Mouse (Mus musculus): ENCODE measurements at regions not wholly inside any gene's neighbourhood (a gene's known extent, or its start where the extent isn't known, plus 50 kb on each side); places are given as distances from the start of the nearest gene placed in this dataset.

GRCm38 (mm10) chr1:119219817-119220216 lies 166.4 kb upstream of the Gli2 start:
- no peaks in the 10 kb centered on the region for H3K9me3 ChIP-seq (replicated peaks)
- H3K4me1 ChIP-seq, result no peaks in the 10 kb centered on the region
- no peak for ATAC-seq (ENCODE audit: low FRiP score)
- no peak overlapping the region for H3K9ac ChIP-seq (replicated peaks)
- no peaks in the 10 kb centered on the region for H3K36me3 ChIP-seq
- WGBS, result 86% methylated on average over 10 of the region's 10 CpGs
- no peak overlapping the region for H3K4me3 ChIP-seq (replicated peaks)
- no peaks in the 10 kb centered on the region for H3K27me3 ChIP-seq (replicated peaks)
- H3K4me2 ChIP-seq, result no peak overlapping the region
- H3K27ac ChIP-seq (replicated peaks), result no peak overlapping the region

GRCm38 (mm10) chr1:119217387-119217786 lies 164.0 kb upstream of the Gli2 start:
- Histone ChIP-seq H3K4me2 (no peak overlapping the region), H3K9ac (replicated peaks) (no peak overlapping the region), H3K36me3 (no peaks in the 10 kb centered on the region), H3K4me1 (no peaks in the 10 kb centered on the region), H3K9me3 (replicated peaks) (no peaks in the 10 kb centered on the region), H3K27ac (replicated peaks) (no peak overlapping the region), H3K27me3 (replicated peaks) (no peaks in the 10 kb centered on the region), H3K4me3 (replicated peaks) (no peak overlapping the region)
- no peak for ATAC-seq (ENCODE audit: low FRiP score)
- 73% methylated on average over 4 of the region's 4 CpGs for WGBS

GRCm38 (mm10) chr1:119209607-119210007 lies 156.2 kb upstream of the Gli2 start:
- Histone ChIP-seq H3K27ac (replicated peaks) (no peak overlapping the region), H3K27me3 (replicated peaks) (0 out of 2 replicates have a peak, but pooled peaks cover 2% of the 10 kb centered on the region), H3K9me3 (replicated peaks) (no peaks in the 10 kb centered on the region), H3K4me1 (no peaks in the 10 kb centered on the region), H3K9ac (replicated peaks) (no peak overlapping the region), H3K36me3 (no peaks in the 10 kb centered on the region), H3K4me2 (no peak overlapping the region), H3K4me3 (replicated peaks) (no peak overlapping the region)
- ATAC-seq (ENCODE audit: low FRiP score), result no peak
- WGBS, result 57% methylated on average over 7 of the region's 7 CpGs

- H3K4me3 ChIP-seq (replicated peaks), result no peak overlapping the region
These were observed 149.0 kb upstream of the Gli2 start for GRCm38 (mm10) chr1:119202456-119202855.

GRCm38 (mm10) chr1:119197415-119197700 lies 143.9 kb upstream of the Gli2 start:
- H3K9ac ChIP-seq (replicated peaks), result no peak overlapping the region
- H3K4me2 ChIP-seq, result no peak overlapping the region
- H3K27me3 ChIP-seq (replicated peaks), result no peaks in the 10 kb centered on the region
- peak; percentile 38; the same call in 1 of the 2 replicates for ATAC-seq (ENCODE audit: low FRiP score)
- H3K4me1 ChIP-seq, result peaks cover 7% of the 10 kb centered on the region
- H3K36me3 ChIP-seq, result no peaks in the 10 kb centered on the region
- H3K9me3 ChIP-seq (replicated peaks), result no peaks in the 10 kb centered on the region
- no peak overlapping the region for H3K4me3 ChIP-seq (replicated peaks)
- H3K27ac ChIP-seq (replicated peaks), result no peak overlapping the region
- WGBS, result 34% methylated on average over 7 of the region's 7 CpGs

More at GRCm38 (mm10) chr1:119202456-119202855, 149.0 kb upstream of the Gli2 start:
- Histone ChIP-seq H3K4me1 (peaks cover 1% of the 10 kb centered on the region; the same call in 1 of the 2 replicates), H3K27me3 (replicated peaks) (0 out of 2 replicates have a peak, but pooled peaks cover 2% of the 10 kb centered on the region), H3K9me3 (replicated peaks) (no peaks in the 10 kb centered on the region), H3K36me3 (no peaks in the 10 kb centered on the region), H3K27ac (replicated peaks) (no peak overlapping the region), H3K4me2 (no peak overlapping the region), H3K9ac (replicated peaks) (no peak overlapping the region)
- WGBS, result 69% methylated on average over 6 of the region's 6 CpGs
- ATAC-seq (ENCODE audit: low FRiP score), result no peak

- Histone ChIP-seq H3K9ac (replicated peaks) (no peak overlapping the region), H3K4me3 (replicated peaks) (no peak overlapping the region), H3K4me1 (peaks cover 7% of the 10 kb centered on the region), H3K9me3 (replicated peaks) (no peaks in the 10 kb centered on the region), H3K4me2 (no peak overlapping the region), H3K27ac (replicated peaks) (no peak overlapping the region), H3K27me3 (replicated peaks) (0 out of 2 replicates have a peak, but pooled peaks cover under 1% of the 10 kb centered on the region), H3K36me3 (no peaks in the 10 kb centered on the region)
- WGBS, result 25% methylated on average over 13 of the region's 13 CpGs
- no peak; the same call in 1 of the 2 replicates for ATAC-seq (ENCODE audit: low FRiP score)
These were observed 143.4 kb upstream of the Gli2 start for GRCm38 (mm10) chr1:119196674-119197414.

GRCm38 (mm10) chr1:119194533-119194932 lies 141.1 kb upstream of the Gli2 start:
- H3K4me3 ChIP-seq (replicated peaks), result no peak overlapping the region
- H3K4me2 ChIP-seq, result no peak overlapping the region
- H3K4me1 ChIP-seq, result peaks cover 11% of the 10 kb centered on the region
- 0 out of 2 replicates have a peak, but pooled peaks cover 9% of the 10 kb centered on the region for H3K27me3 ChIP-seq (replicated peaks)
- 63% methylated on average over 6 of the region's 6 CpGs for WGBS
- ATAC-seq (ENCODE audit: low FRiP score), result no peak
- no peak overlapping the region for H3K27ac ChIP-seq (replicated peaks)
- no peaks in the 10 kb centered on the region for H3K36me3 ChIP-seq
- no peaks in the 10 kb centered on the region for H3K9me3 ChIP-seq (replicated peaks)
- H3K9ac ChIP-seq (replicated peaks), result no peak overlapping the region

- 0 out of 2 replicates have a peak, but pooled peaks cover 14% of the 10 kb centered on the region for H3K27me3 ChIP-seq (replicated peaks)
- H3K9me3 ChIP-seq (replicated peaks), result no peaks in the 10 kb centered on the region
- H3K36me3 ChIP-seq, result no peaks in the 10 kb centered on the region
- no peak overlapping the region for H3K4me2 ChIP-seq
- no peak overlapping the region for H3K4me3 ChIP-seq (replicated peaks)
- no peak overlapping the region for H3K9ac ChIP-seq (replicated peaks)
- no peak for ATAC-seq (ENCODE audit: low FRiP score)
- peaks cover 7% of the 10 kb centered on the region for H3K4me1 ChIP-seq
- WGBS, result 89% methylated on average over 2 of the region's 2 CpGs
- no peak overlapping the region for H3K27ac ChIP-seq (replicated peaks)
These were observed 137.8 kb upstream of the Gli2 start for GRCm38 (mm10) chr1:119191177-119191576.

GRCm38 (mm10) chr1:119189461-119190066 lies 136.1 kb upstream of the Gli2 start:
- WGBS, result 2% methylated on average over 23 of the region's 23 CpGs
- Histone ChIP-seq H3K27me3 (replicated peaks) (0 out of 2 replicates have a peak, but pooled peaks cover 14% of the 10 kb centered on the region), H3K27ac (replicated peaks) (no peak overlapping the region), H3K4me1 (peaks cover 7% of the 10 kb centered on the region), H3K4me2 (peak overlapping the region; percentile 55), H3K36me3 (no peaks in the 10 kb centered on the region), H3K9ac (replicated peaks) (peak overlapping the region; percentile 27; the same call in 1 of the 2 replicates), H3K9me3 (replicated peaks) (no peaks in the 10 kb centered on the region), H3K4me3 (replicated peaks) (peak overlapping the region; percentile 29)
- ATAC-seq (ENCODE audit: low FRiP score), result peak; percentile 82; the same call in 1 of the 2 replicates

GRCm38 (mm10) chr1:119187301-119187700 lies 133.9 kb upstream of the Gli2 start:
- Histone ChIP-seq H3K4me1 (peaks cover 7% of the 10 kb centered on the region), H3K36me3 (no peaks in the 10 kb centered on the region), H3K27me3 (replicated peaks) (0 out of 2 replicates have a peak, but pooled peaks cover 14% of the 10 kb centered on the region), H3K4me3 (replicated peaks) (no peak overlapping the region), H3K27ac (replicated peaks) (no peak overlapping the region), H3K4me2 (no peak overlapping the region), H3K9ac (replicated peaks) (no peak overlapping the region), H3K9me3 (replicated peaks) (no peaks in the 10 kb centered on the region)
- no peak for ATAC-seq (ENCODE audit: low FRiP score)
- 90% methylated on average over 2 of the region's 2 CpGs for WGBS

GRCm38 (mm10) chr1:119186856-119187255 lies 133.4 kb upstream of the Gli2 start:
- Histone ChIP-seq H3K27me3 (replicated peaks) (0 out of 2 replicates have a peak, but pooled peaks cover 14% of the 10 kb centered on the region), H3K27ac (replicated peaks) (no peak overlapping the region)
- 82% methylated on average over 4 of the region's 4 CpGs for WGBS

More at GRCm38 (mm10) chr1:119186856-119187255, 133.4 kb upstream of the Gli2 start:
- H3K36me3 ChIP-seq, result no peaks in the 10 kb centered on the region
- H3K9ac ChIP-seq (replicated peaks), result no peak overlapping the region
- peaks cover 7% of the 10 kb centered on the region for H3K4me1 ChIP-seq
- H3K9me3 ChIP-seq (replicated peaks), result no peaks in the 10 kb centered on the region
- no peak overlapping the region for H3K4me3 ChIP-seq (replicated peaks)
- no peak overlapping the region for H3K4me2 ChIP-seq
- no peak for ATAC-seq (ENCODE audit: low FRiP score)
